Mouse (Mus musculus) olfactory bulb, adult 2 months (tissue): ENCODE results near the gene Ceacam20.

Experiments used
- CTCF ChIP-seq: fragments of 200-500 bp; IDR thresholded peaks from 2 replicates; pipeline ENCODE4 v1.5.1; 2012; ENCODE audit warnings: low read depth, mild to moderate bottlenecking, low read length, moderate library complexity; ENCODE audit not compliant: insufficient read depth
- POLR2A ChIP-seq: fragments of 200-500 bp; IDR thresholded peaks from 2 replicates; pipeline ENCODE4 v1.6.1; 2012; ENCODE audit warnings: mild to moderate bottlenecking, low read depth, low read length, moderate library complexity; ENCODE audit not compliant: insufficient read depth

DNA sequence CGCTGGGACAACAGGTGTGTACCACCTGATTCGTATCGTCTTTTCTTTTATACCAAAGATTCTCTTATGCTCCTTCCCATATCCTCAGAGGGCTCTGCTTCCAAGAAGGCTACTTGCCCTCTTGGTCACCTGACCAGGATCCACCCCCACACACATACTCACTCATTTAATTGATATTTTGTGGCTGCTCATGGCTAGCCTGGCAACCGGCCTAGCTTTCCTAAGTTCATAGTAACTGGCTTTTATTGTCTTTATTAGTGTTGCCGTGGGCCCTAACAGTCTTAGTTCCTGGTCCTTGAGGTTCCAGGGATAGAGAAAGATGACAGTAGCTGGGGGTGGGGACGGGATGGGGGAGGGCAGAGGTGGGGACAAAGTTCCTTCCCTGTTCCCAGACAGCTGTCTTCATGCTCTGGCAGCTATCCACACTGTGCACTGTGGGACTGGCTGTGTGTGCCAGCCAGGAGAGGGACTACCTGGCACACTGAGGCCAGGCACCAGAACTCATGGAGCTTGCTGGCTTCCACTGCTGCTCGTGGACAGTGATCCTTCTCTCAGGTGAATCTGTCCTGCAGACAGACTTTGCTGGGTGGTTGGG, at the start of gene Ceacam20:
- TF ChIP-seq POLR2A, result no peak
- TF ChIP-seq CTCF, result no peak
